Mouse (Mus musculus) NIH3T3 (cell line): ENCODE results near the gene Strbp.
"Not testable (repeated sequence)": the region's sequence is repeated elsewhere in the genome, so short reads cannot be mapped to it uniquely, and the experiment has no call there.

Source experiments
- DNase-seq: peaks from one replicate; pipeline ENCODE4 v3.0.0-alpha.2; 2012; ENCODE audit warnings: low read depth

The Strbp gene

DNA sequence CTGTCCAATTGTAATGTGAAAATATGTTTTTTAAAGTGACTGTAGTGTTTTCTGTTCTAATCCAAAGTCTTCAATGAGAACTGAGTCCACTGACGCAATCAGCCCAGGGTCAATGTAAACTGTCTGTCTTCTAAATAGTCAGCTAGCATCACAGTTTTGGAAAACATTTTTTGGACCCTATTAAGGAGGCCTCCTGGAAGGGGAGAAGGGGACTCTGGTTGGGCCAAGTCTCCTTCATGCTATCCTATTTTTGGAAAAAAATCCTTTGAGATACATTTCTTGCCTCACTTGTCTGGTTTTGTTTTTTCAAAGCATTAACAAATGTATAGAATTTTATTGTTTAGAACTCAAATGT lies 184.4 kb downstream of the Strbp start:
- no peak for DNase-seq

GRCm38 (mm10) chr2:37518561-37519285 lies 184.9 kb downstream of the Strbp start:
- DNase-seq = no peak

DNA sequence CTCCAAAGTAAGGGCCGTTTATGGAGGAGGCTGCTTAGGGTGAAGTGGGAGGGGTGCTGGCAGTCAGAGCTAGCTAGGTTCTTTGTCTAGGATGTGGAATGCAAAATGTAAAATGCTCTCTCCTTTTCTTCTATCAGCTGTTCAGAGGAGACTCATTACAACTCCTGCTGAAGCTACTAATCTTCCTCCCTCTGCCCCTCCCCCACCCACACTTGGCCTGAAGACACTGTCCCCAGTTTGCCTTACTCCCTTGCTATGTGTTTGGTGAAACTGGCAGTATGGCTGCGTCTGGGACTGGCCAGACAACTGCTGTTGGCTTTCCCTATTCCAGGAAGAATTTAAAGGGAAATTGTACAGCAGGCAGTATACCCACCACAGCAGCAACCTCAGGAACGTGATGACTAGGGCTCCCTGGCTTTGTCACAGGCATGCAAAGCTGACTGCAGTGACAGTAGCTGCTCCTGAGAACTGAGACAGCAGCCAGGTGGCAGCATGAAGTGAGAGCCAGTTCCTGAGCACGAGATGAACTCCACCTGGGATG lies 186.7 kb downstream of the Strbp start:
- no peak for DNase-seq

GRCm38 (mm10) chr2:37516030-37516710 lies 187.5 kb downstream of the Strbp start, which contains the start of gene Gpr21:
Gene Gpr21, plus strand, starts transcription at chr2:37516332.
- no peak for DNase-seq

DNA sequence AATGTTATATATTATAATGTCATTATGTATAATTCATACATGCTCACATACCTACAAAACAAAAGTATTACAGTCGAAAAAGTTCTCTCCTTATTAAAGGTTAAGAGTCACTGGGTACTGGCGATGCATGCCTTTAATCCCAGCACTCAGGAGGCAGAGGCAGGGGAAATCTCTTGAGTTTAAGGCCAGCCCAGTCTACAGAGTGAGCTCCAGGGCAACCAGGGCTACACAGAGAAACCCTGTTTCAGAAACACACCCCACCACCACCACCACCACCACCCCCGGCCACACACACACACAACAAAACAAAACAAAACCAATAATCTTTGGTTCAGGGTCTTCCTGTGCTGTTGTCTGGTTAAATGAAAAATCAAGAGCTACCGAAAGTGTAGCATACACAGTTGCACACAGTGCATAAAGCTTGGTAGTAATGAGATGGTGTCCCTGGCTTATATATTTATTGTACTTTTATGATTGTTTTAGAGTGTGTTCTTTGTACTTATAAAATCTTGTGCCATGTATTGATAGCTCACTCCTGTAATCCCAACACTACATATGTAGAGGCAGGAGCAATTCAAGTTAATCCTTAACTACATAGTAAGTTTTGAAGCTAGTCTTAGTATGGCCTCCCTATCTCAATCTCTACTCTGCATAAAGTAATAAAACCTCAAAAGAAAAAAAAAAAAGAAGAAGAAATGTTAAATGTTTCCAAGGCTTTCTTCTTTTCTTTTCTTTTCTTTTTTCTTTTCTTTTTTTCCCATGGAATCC lies 192.3 kb downstream of the Strbp start:
- DNase-seq = no peak

GRCm38 (mm10) chr2:37505856-37506255 lies 197.8 kb downstream of the Strbp start:
- DNase-seq = not testable (repeated sequence)

GRCm38 (mm10) chr2:37497321-37497720 lies 206.3 kb downstream of the Strbp start:
- peak; percentile 73 for DNase-seq

DNA sequence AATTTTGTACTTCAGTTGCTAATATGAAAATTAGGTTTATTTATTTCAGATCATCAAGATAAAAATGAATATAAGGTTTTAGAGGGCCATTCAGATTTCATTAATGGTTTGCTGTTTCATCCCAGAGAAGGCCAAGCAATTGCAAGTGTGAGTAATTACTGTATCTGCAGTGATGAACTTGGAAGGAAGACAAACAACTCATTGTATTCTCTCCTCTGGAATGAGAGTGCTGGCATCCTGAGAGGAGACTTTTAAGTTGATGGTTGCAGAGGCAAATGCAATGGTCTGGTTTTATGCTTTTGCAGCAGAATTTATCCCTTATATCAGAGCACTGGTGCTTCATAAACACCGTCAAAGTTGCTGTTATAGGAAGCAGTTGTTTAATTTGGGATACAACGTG lies 214.7 kb downstream of the Strbp start:
- no peak for DNase-seq

- no peak for DNase-seq
Measured at GRCm38 (mm10) chr2:37486408-37486807, 217.3 kb downstream of the Strbp start.

- peak; percentile 86 for DNase-seq
Measured at GRCm38 (mm10) chr2:37485370-37485769, 218.3 kb downstream of the Strbp start.

DNA sequence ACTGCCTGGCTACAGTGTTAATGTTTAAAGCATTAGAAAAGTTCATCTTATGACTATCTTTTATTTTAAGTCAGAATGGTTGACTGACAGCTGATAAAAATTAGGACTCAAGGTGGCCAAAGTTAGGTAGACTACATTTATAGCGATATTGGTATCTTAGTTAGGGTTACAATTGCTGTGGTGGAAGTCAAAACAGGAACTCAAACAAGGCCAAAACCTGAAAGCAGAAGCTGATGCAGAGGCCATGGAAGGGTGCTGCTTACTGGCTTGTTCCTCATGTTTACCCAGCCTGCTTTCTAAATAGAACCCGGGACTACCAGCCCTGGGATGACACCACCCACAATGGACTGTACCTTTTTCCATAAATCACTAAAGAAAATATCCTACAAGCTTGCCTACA lies 219.5 kb downstream of the Strbp start:
- no peak for DNase-seq

GRCm38 (mm10) chr2:37480039-37480438 lies 223.6 kb downstream of the Strbp start:
- DNase-seq = no peak

DNA sequence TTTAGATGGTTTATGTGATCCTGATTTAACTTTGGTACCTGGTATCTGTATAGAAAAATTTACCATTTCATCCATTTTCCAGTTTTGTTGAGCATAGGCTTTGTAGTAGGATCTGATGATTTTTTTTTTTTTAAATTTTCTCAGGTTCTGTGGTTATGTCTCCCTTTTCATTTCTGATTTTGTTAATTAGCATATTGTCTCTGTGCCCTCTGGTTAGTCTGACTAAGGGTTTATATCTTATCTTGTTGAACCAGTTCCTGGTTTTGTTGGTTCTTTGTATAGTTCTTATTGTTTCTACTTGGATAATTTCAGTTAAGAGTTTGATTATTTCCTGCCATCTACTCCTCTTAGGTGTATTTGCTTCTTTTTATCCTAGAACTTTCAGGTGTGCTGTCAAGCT lies 224.1 kb downstream of the Strbp start:
- no peak for DNase-seq

GRCm38 (mm10) chr2:37466266-37466665 lies 237.4 kb downstream of the Strbp start:
- no peak for DNase-seq

DNA sequence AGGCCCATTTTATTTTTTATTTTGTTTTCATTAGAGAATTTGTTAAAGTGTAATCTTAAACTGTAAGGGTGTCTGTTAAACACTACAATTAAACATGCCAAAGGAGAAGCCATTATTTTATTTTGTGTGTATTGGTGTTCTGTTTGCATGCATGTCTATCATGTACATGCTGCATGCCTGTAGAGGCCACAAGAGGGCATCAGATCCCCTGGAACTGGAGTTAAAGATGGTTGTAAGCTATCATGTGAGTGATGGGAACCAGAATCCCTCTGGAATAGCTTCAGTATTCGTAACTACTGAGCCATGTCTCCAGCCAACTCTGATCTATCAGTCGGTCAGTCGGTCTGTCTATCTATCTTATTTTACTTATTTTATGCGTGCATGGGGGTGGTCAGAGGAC lies 243.0 kb downstream of the Strbp start:
- DNase-seq = no peak

DNA sequence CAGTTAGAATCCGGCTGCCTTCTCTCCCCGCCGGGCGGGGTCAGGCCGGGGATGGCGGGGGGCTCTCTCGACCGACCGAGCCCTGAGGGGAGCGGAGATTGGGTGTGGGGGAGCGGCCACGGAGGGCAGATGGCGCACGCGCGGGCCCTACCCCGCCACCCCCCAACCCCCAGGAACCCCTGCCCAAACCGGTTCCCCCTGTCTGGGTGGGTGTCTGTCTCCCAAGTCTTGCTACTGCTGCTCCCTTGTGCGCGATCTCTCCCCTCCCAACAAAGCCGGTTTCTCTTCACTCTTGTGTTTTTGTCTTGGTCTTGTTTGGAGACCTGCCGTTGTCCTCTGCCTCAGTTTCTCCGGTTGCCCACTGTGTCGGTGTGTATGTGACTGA lies 251.3 kb downstream of the Strbp start:
- no peak for DNase-seq

- DNase-seq = peak; percentile 98
Measured at GRCm38 (mm10) chr2:37451667-37452375, 251.8 kb downstream of the Strbp start.

- peak; percentile 98 for DNase-seq
Measured at GRCm38 (mm10) chr2:37442611-37443591, 260.8 kb downstream of the Strbp start, which contains the start of the genes Zbtb26, Zbtb6 and Rabgap1. Gene Zbtb26, minus strand, starts transcription at chr2:37443135. Gene Zbtb6, minus strand, starts transcription at chr2:37443171. Gene Rabgap1, plus strand, starts transcription at chr2:37443279.
